Mouse (Mus musculus) Muller cell, postnatal 12 days (primary cell): Measurements from ENCODE around the gene Tmem221.
"Not testable (repeated sequence)": the region's sequence is repeated elsewhere in the genome, so short reads cannot be mapped to it uniquely, and the experiment has no call there.

Source experiments
- DNase-seq: peaks from one replicate; pipeline ENCODE4 v3.0.0-alpha.2; 2015; ENCODE audit errors: inconsistent ontology term

Gene Tmem221

GRCm38 (mm10) chr8:71547590-71547989 lies 11.1 kb downstream of the Tmem221 start:
- no peak for DNase-seq

GRCm38 (mm10) chr8:71545053-71545452 lies 13.6 kb downstream of the Tmem221 start:
- no peak for DNase-seq

GRCm38 (mm10) chr8:71543755-71544154 lies 14.9 kb downstream of the Tmem221 start:
- no peak for DNase-seq

GRCm38 (mm10) chr8:71542632-71543343 lies 15.9 kb downstream of the Tmem221 start, which contains the start of gene Mvb12a:
Mvb12a (plus strand) TSS chr8:71542922.
- DNase-seq = peak; percentile 97

- DNase-seq = peak; percentile 94
Measured at GRCm38 (mm10) chr8:71537028-71537867, 21.4 kb downstream of the Tmem221 start, which contains the start of gene Bst2. Bst2 (minus strand) TSS chr8:71537456.

- no peak for DNase-seq
Measured at GRCm38 (mm10) chr8:71535663-71536062, 23.0 kb downstream of the Tmem221 start.

GRCm38 (mm10) chr8:71534263-71534810 lies 24.3 kb downstream of the Tmem221 start:
- no peak for DNase-seq

- not testable (repeated sequence) for DNase-seq
Measured at GRCm38 (mm10) chr8:71530735-71531467, 27.8 kb downstream of the Tmem221 start.

- no peak for DNase-seq
Measured at GRCm38 (mm10) chr8:71528362-71529073, 30.2 kb downstream of the Tmem221 start.

- no peak for DNase-seq
Measured at GRCm38 (mm10) chr8:71527162-71527870, 31.4 kb downstream of the Tmem221 start.

GRCm38 (mm10) chr8:71526272-71526671 lies 32.4 kb downstream of the Tmem221 start:
- no peak for DNase-seq

- DNase-seq = no peak
Measured at GRCm38 (mm10) chr8:71525226-71526050, 33.2 kb downstream of the Tmem221 start, which contains the start of gene Ccdc194. Ccdc194 (minus strand) TSS chr8:71525711.

GRCm38 (mm10) chr8:71521634-71522033 lies 37.0 kb downstream of the Tmem221 start:
- DNase-seq = peak; percentile 91

GRCm38 (mm10) chr8:71519037-71519825 lies 39.4 kb downstream of the Tmem221 start:
- DNase-seq = peak; percentile 73

- DNase-seq = peak; percentile 76
Measured at GRCm38 (mm10) chr8:71516786-71517185, 41.9 kb downstream of the Tmem221 start.

- DNase-seq = no peak
Measured at GRCm38 (mm10) chr8:71515043-71515442, 43.6 kb downstream of the Tmem221 start.

GRCm38 (mm10) chr8:71513018-71513754 lies 45.5 kb downstream of the Tmem221 start:
- DNase-seq = no peak

GRCm38 (mm10) chr8:71511644-71512043 lies 47.0 kb downstream of the Tmem221 start, which contains the start of gene Plvap:
Plvap (minus strand) TSS chr8:71511752.
- no peak for DNase-seq
